Mouse (Mus musculus): ENCODE measurements around the gene Rab4b. TPM values are rescaled to one million over a fixed set of nuclear protein-coding genes. Genes with fewer than 3 reads are reported as not detected.

Rab4b gene
- total RNA-seq, 2 experiments from 2014 or later = 86.0 to 89.0 TPM

DNA sequence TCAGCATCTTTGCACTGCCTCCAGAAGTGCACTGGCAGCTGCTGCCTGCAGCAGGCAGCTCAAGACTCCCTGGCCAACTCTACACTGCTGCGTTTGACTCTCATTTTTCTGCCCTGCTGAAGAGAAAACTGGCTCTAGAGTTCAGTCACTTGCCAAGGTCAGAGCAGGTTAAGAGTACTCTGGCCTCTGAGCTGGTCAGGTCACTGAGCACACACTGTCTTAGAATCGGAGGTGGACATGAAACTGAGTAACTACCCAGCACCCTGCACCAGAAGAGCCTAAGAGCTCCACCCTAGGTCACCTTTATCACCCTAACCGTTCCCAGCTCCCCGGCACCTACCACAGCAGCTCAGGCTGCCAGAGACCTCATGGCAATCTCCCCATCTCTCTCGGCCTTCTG is 7.3 kb upstream of the Rab4b start:
- intact Hi-C loops (cut with DNase I) = no loop called here

GRCm38 (mm10) chr7:27184964-27185363 is 6.3 kb upstream of the Rab4b start:
- DNase-seq = no peak
- intact Hi-C loops (cut with DNase I) = no loop called here

More for the DNA sequence above, 7.3 kb upstream of the Rab4b start:
- no peak for DNase-seq

DNA sequence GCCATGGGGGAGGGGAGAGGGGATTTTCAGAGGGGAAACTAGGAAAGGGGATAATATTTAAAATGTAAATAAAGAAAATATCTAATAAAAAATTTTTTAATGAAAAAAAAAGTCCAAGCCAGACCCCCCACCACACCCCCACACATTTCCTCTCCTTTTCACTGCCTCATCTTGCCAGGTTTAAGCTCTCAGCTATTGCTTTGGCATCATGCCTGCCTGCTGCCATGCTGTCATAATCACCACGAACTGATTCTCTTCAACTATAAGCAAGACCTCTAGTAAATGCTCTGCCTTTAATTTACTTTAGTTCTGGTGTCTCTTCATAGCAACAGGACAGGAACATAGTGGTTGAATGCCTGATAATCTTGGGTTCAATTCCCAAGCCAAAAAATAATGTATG is 3.8 kb upstream of the Rab4b start:
- DNase-seq = no peak
- intact Hi-C loops (cut with DNase I) = no loop called here

DNA sequence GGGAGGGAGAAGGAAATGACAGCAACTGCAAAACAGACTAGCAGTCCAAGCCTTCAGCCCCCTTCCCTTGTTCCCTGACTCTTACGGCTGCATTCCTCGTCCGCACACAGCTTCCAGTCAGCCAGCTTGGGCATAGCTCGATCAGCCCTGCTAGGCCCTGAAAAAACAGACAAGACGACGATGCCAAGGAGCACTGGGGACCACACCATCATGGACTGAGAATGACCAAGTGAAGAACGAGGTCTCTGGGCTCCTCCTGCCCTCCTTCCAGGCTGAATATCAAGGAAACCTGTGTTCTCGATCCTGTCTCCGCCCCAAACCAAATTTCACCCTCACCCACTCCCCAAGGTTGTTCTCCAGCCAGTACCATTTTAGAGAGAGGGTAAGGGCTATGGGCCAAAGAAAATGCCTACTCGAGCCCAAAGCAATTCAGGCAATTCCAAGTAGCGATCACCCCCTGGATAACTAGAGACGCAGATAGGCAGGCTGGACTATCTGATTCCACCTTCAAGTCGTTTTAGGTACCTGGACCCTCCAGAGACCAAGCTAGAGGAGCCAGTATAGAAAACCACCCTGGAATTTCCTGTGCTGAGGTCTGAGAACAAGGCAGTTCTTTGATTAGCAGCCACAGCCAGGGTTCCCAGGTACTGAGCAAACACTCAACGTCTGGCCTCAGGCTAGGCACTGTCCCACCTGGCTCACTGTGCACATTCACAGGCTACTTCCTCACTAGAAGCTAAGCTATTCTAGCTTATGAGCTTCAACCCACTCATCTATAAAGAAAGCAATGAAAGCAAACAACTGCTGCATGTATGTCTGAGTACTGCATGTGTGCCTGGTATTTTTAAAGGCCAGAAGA is 2.4 kb upstream of the Rab4b start, which contains the start of the genes Gm21983 and Mia:
Gm21983 (minus strand) TSS at position 250 of the 859 bp plus-strand sequence.
Mia (minus strand) TSS at position 321 of the 859 bp plus-strand sequence.
- DNase-seq = no peak
- intact Hi-C loops (cut with DNase I) = no loop called here

GRCm38 (mm10) chr7:27180036-27180435 is 1.3 kb upstream of the Rab4b start:
- intact Hi-C loops (cut with DNase I) = no loop called here
- peak; percentile 77 for DNase-seq

DNA sequence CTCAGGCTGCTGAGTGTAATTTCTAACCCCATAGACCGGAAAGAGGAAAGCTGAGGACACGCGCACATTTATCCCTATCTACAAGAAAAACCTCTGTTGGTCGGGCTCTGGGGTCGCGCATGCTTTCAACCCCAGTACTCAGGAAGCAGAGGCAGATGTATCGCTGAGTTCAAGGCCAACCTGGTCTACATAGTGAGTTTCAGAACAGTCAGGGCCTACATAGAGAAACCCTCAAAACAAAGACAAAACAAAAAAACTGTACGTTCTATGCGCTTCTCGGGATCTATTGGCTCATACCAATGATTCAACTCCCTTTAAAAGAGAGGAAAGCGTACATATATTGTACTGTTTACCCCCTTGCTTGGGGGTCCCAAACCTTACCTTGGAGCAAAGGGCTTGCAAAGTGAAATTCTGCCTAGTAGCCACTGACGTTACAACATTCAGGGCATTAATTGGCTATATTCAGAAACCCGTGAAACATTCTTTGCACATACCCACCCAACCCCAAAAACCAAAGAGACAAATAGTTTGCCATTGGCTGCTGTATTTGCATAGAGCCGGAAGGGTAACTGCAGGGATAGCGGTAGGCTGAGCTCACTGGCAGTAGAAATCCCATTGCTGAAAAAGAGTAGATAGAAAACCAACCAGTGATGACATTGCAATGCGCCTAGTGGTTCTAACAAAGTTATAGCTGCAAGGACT is 672 bp upstream of the Rab4b start:
- DNase-seq = no peak
- intact Hi-C loops (cut with DNase I) = no loop called here

DNA sequence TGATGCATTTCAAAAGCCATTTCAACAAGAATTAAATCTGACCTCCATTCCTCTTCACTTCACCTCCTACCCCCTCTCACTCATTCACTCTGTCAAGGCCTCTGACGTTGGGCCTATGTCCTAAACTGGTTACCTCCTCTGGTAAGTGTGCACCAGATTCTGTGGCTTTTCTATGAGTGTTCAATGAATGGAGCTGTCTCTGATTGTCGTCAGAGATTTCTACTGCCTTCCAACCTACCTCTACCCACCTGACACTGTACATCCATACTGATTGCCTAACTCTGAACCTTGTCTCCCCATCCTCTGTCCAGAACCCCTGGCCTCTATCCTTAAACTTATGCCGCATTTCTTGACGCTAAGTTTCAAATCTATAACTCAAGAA is 763 bp downstream of the Rab4b start:
- intact Hi-C loops (cut with DNase I) = no loop called here
- DNase-seq = no peak

DNA sequence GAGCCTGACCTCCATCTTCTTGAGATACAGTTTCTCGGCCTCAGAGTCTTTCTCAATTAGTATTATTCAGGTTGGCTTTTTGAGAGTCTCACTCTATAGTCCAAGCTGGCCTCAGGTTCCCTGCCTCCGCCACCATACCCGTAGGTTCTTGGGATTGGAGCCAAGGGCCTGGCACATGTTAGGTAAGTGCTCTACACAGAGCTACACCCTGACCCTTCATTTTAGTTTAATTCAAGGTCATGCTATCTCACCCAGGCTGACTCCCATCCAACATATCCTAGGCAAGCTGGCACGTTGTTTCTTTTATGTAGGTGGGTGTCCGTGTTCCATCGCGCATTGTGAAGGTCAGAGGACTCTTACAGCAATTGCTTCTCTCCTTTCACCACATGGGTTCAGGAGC is 3.8 kb downstream of the Rab4b start:
- no peak for DNase-seq
- intact Hi-C loops (cut with DNase I) = no loop called here

DNA sequence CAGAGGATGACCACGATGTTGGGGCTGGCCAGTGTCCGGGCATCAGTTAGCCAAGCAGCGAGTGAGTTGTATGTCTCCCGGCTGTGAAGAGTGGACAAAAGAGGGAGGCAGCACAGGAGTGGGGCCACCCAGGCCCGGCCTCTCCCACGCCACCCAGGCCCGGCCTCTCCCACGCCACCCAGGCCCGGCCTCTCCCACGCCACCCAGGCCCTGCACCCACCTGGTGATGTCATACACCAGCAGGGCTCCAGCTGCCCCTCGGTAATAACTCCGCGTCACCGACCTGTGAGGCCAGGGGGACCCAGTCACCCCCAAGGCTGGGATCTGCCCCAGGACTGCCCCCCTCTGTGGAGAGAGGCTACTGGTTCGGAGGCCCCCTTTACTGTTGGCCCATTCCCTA is 4.2 kb downstream of the Rab4b start:
- intact Hi-C loops (cut with DNase I) = no loop called here
- DNase-seq = no peak

- intact Hi-C loops (cut with DNase I) = no loop called here
- no peak for DNase-seq
Measured at GRCm38 (mm10) chr7:27170981-27171380, 7.7 kb downstream of the Rab4b start.

- intact Hi-C loops (cut with DNase I) = no loop called here
- no peak for DNase-seq
Measured at GRCm38 (mm10) chr7:27168371-27168770, 10.3 kb downstream of the Rab4b start.

GRCm38 (mm10) chr7:27167475-27168094 is 11.1 kb downstream of the Rab4b start:
- intact Hi-C loops (cut with DNase I) = no loop called here
- no peak for DNase-seq

DNA sequence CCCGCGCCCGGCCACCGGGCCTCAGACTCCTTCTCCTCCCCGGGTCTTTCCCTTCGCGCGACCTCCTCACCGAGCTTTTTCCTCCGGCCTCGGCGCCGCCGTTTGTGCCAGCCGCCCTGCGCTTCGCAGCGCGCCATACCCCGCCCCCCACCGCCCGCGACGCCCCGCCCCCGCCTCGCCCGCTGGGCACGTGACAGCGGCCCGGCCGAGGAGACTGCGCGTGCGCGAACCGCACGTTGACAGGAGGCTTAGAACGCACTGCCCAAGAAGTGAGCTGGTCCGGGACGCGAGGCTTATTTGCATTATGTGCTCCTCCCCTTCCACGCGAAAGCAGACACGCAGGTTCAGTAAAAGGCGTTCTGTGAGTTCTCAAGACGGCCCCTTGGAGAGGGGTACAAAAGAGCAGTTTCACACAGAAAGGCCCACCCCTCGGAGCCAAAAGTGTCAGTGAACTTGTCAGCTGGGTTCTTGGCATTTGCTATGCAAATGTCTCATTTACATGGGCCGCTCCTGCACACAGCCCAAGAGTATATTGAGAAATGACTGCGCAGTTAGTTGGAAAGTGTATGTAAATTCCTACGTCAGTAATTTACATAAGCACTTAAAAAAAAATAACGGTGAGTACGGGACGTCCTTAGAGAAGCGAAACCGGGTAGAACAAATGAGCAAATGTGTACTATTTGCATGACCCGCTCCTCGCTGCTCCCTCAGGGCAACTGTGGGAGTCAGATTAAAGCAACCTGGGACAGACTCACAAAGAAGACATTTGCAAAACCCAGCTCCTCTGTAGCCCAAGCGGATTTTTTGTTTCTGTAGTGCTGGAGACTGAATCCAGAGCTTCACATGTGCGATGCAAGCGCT is 11.9 kb downstream of the Rab4b start, which contains the start of gene Egln2:
Egln2 (minus strand) TSS at position 189 of the 861 bp plus-strand sequence.
- intact Hi-C loops (cut with DNase I) = no loop called here

GRCm38 (mm10) chr7:27166229-27166613 is 12.5 kb downstream of the Rab4b start:
- intact Hi-C loops (cut with DNase I) = no loop called here
- DNase-seq = peak; percentile 88

More for the DNA sequence above, 11.9 kb downstream of the Rab4b start, which contains the start of gene Egln2:
- DNase-seq = peak; percentile 98

DNA sequence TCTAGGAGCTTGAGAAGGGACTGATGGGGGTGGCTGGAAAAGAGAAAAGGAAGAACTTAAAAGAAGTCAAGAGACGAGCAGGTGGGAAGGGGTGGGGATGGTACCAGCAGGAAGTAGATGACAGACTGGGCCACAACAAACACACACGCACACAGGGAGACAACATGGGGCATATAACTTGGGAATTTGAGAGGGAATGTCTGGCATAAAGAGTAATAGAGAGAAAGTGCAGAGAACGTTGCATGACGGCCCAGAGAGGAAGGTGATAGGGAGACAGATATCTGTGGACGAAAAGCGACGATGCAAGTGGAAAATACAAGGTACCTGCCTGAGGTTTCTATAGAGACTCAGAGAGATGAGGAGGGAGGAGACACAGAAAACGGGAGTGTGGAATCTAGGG is 13.0 kb downstream of the Rab4b start:
- intact Hi-C loops (cut with DNase I) = no loop called here
- no peak for DNase-seq

DNA sequence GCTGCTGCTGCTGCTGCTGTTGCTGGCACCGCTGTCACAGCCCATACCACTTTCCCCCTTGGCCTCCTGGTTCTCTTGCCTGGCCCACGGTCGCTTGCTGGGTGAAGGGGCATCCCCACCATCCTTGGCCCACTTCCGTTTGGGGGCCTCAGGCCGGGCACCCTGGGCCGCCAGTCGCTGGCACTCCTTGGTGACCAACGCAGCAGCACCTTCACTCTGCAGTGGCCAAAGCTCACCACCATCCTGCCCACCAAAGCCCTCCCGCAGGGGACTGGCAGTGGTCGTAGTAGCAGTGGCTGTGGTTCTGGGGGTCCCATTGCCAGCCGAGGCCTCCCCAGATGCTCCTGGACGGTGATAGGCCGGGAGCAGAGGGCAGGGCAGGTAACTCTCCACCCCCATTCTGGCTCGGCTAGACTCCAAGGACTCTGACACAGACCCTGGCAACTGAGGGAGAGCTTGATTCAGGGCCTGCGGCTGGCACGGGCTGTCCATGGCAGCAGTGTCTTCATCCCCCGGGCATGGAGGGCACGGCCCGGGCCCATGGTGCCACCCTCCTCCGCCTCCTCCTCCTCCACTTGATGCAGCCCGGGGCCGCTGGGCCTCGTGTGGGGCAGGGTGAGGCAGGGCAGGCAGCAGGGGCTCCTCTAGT is 13.6 kb downstream of the Rab4b start:
- intact Hi-C loops (cut with DNase I) = no loop called here
- DNase-seq = peak; percentile 43

GRCm38 (mm10) chr7:27164112-27164947 is 14.4 kb downstream of the Rab4b start:
- intact Hi-C loops (cut with DNase I) = no loop called here
- no peak for DNase-seq

DNA sequence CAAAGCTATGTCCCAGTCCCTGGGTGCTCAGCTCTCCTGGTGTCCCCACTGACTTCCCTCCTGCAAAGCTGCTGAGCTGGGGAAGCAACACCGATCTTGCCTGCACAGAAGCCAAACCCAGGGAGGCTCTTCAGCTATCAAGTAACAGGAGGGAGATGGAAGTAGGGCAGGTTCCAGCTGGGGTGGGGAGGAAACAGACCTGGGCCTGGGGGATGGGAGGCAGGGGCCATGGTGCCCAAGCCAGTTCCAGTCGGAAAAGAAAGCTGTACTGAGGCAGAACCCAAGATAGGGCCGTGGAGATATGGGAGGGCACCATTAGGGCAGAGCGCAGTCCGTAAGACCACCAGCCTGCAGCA is 15.3 kb downstream of the Rab4b start:
- intact Hi-C loops (cut with DNase I) = no loop called here
- no peak for DNase-seq

- DNase-seq = no peak
- intact Hi-C loops (cut with DNase I) = no loop called here
Measured at GRCm38 (mm10) chr7:27162780-27163449, 15.8 kb downstream of the Rab4b start.

Measured in left cerebral cortex, postnatal 4 days (tissue).